ENCODE assay signal across 8 mouse cellular contexts in genomic region chr17:5923281-5923680, GRCm38 (mm10). TPM values are rescaled to one million over a fixed set of nuclear protein-coding genes. Genes with fewer than 3 reads are reported as not detected.
DNase-seq lines count a peak whose midpoint lies in the region; ATAC-seq and TF ChIP-seq lines count a peak whose summit lies in the region.

No protein-coding gene starts in this region.

- no peaks in the 10 kb centered on the region for H3K4me1 ChIP-seq in lung, embryonic 14.5 days (ENCODE audit: insufficient read depth)

- intact Hi-C loops in left cerebral cortex, postnatal 10 days (cut with DNase I): loop anchor here (2.0 kb wide), 1 partner anchor 128 kb away; no protein-coding TSS in a partner anchor

- no peak overlapping the region for H3K27ac ChIP-seq in lung, embryonic 14.5 days (ENCODE audit: low read depth)

- WGBS in lung, embryonic 14.5 days: 71% methylated on average over 9 of the region's 9 CpGs

- H3K9me3 ChIP-seq in lung, embryonic 14.5 days (ENCODE audit: low read depth, low read length): no peaks in the 10 kb centered on the region

- TF ChIP-seq CTCF in lung, embryonic 14.5 days (IDR thresholded peaks at IDR 0.05; ENCODE audit: low read depth): peak; percentile 70

- H3K27me3 ChIP-seq in lung, embryonic 14.5 days (ENCODE audit: insufficient read depth, low read length): no peaks in the 10 kb centered on the region

- ATAC-seq in lung, embryonic 14.5 days (ENCODE audit: insufficient read depth): no peak

- peak; percentile 68 to 72 for DNase-seq in cerebellum, postnatal 10 days
- no peak for DNase-seq in cerebellum, adult 11-12 months
- peak; percentile 69 for DNase-seq in lung, embryonic 14.5 days
- no peak for DNase-seq in lung, postnatal 36 days
- DNase-seq in cerebellum, postnatal 25 days: peak; percentile 60 to 70
- peak; percentile 26 to 54 for DNase-seq in left cerebral cortex, postnatal 10 days (ENCODE audit: extremely low spot score in 1 of 2, low spot score in 2 of 2)
- DNase-seq in thymus, postnatal 4 days: peak; percentile 47
- no peak for DNase-seq in spleen, adult 18-20 months

- H3K4me3 ChIP-seq in lung, embryonic 14.5 days (ENCODE audit: low read depth, low read length): no peak overlapping the region

- H3K4me2 ChIP-seq in lung, embryonic 14.5 days: no peak overlapping the region

- H3K9ac ChIP-seq in lung, embryonic 14.5 days: no peak overlapping the region

- H3K36me3 ChIP-seq in lung, embryonic 14.5 days (ENCODE audit: insufficient read depth): peaks cover 79% of the 10 kb centered on the region

RNA-seq across cellular contexts. Expression of gene Synj2, which starts 17.8 kb away (rescaled TPM):
- polyA plus RNA-seq in lung, embryonic 14.5 days (2014; fragmentation: Nextera tagmentation; extraction: Ambion mirVana): 3.6 TPM in 2 replicates
- 10 to 100 TPM; 32.8 to 34.8 TPM for total RNA-seq in left cerebral cortex, postnatal 10 days (2021)

Comparison
In these comparisons a context has a peak if more than half of its experiments do, and no peak if none do; other contexts are left out.
1. DNase-seq: peak in cerebellum, postnatal 10 days (2 of 2), lung, embryonic 14.5 days (single experiment), cerebellum, postnatal 25 days (2 of 2), left cerebral cortex, postnatal 10 days (2 of 2) and thymus, postnatal 4 days (single experiment); none in cerebellum, adult 11-12 months (single experiment), lung, postnatal 36 days (single experiment) and spleen, adult 18-20 months (0 of 2).